Mouse (Mus musculus) layer of hippocampus, postnatal 14 days (tissue): ENCODE data around the gene F7. TPM values are rescaled to one million over a fixed set of nuclear protein-coding genes. Genes with fewer than 3 reads are reported as not detected.
A peak's percentile ranks its signal among the peaks of the same experiment; 100 is the strongest.
"Not testable (repeated sequence)": the region's sequence is repeated elsewhere in the genome, so short reads cannot be mapped to it uniquely, and the experiment has no call there.

Source experiments
- DNase-seq, 2 experiments: peaks; one replicate each; pipeline ENCODE4 v3.0.0; 2021 to 2022; ENCODE audit warnings: low spot score in 2 of 2, mixed read lengths in 1 of 2
- total RNA-seq, 2 experiments: library from RNA; stranded (reverse); gene quantifications; 2 replicates each; pipeline ENCODE4 v1.2.3; 2021

Gene F7
- total RNA-seq, 2 experiments from 2014 or later = 0.23 to 0.41 TPM

DNA sequence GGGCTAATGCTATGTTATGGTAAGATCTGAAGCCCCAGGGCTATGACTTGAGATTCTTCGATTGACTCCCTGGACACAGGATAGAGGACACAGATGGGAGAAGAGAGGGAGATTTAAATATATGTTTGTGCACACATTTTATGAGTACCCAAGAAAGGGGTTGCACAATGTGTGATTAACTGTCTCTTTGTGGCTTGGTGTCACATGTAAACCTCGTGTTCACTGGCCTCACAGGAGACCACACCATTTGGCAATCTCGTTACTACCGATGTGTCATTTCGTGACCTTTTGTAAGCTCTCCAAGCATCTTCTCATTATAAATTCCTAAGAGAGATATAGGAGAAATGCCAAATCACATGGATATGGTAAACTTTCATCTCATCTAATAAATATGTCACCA, 1.8 kb downstream of the F7 start:
- no peak for DNase-seq

DNA sequence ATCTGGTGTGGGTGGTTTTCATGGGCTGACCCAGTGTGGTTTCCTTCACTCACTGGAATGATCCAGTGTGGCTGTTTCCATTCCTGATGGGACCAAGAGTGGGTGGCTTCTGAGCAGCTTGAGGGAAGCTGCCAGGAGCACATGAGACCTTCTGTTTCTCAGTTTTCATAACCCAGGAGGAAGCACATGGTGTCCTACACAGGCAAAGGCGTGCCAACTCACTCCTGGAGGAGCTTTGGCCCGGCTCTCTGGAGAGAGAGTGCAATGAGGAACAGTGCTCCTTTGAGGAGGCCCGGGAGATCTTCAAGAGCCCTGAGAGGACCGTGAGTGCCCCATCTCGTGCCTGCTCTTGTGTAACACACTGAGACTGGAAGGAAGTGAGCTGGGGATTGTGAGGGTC, 2.6 kb downstream of the F7 start:
- DNase-seq = peak; percentile 39 to 44

DNA sequence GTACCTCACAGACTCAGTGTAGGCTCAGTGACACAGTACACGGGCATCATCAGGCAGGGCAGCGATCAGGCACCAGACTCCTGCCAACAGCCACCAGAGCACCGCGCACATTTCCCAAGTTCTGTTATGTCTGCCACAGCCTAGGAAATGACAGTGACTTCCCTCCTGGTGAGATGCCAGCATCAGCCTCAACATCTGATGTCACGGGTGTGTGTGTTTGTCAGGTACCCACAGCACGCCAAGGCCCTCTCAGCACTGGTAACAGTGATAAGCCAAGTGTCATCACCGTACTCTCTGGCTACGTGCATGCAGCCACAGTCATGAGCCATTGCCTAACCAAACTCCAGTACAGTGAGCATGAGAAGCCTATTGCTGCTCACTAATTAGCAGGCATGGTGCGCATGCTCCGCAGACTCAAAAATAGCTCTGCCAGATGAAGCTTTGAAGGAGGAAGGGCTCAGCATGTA, 10.5 kb downstream of the F7 start:
- DNase-seq = peak; percentile 51 to 52

DNA sequence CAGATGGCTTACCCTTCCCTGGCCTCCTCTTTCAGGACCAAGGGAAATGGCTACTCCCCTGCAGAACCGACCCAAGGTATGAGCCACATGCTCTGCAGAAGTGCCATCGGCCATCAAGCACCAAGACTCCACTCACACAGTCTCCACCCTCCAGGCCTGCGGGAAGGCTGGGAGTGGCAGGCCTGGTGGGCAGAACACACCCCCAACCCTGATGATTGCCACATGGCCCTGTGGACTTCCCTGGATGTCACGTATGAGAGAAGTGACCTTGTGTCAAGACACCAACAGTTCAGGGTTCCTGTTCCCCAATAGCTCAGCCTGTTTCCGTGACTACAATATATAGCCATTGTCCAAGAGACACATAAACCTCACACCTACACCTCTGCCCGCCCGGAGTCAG, 11.2 kb downstream of the F7 start, which contains the start of gene F10:
TSS of gene F10 (plus strand) at position 294 of the 400 bp plus-strand sequence.
- no peak for DNase-seq

DNA sequence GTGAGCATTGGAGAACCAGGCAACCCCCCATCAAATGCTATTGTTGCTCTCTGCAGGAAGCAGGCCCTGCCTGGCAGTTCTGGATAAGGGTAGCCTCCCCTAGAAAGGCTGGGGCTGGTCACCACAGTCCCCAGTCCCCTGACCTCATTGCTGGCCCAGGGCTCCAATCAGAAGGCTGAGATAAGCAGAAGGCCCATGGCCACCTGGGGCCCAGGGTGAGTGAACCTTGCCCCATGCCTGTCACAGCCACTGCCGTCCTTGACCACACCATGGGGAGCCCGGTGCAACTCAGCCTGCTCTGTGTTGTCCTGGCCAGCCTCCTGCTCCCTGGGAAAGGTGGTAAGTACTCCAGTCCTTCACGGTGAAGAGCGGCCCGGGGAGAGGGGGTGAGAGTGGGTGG, 11.7 kb downstream of the F7 start:
- no peak for DNase-seq

DNA sequence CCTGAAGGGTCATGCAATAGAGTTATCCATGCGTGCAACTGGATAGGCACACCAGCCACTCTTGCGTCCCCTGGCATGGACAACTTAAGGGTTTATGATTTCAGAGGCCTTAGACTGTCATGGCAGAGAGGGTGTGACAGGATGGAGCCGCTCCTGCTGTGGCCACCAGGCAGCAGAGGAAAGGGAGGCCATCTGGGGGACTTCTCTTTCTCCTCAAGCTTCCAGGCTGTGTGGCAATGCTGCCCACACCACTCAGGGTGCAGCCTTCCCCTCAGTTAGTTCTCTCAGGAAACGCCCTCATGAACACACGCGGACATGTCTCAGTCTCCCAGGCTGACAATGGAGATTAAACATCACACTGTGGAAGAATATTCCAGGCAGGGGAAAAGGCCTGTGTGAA, 13.2 kb downstream of the F7 start:
- DNase-seq = no peak

DNA sequence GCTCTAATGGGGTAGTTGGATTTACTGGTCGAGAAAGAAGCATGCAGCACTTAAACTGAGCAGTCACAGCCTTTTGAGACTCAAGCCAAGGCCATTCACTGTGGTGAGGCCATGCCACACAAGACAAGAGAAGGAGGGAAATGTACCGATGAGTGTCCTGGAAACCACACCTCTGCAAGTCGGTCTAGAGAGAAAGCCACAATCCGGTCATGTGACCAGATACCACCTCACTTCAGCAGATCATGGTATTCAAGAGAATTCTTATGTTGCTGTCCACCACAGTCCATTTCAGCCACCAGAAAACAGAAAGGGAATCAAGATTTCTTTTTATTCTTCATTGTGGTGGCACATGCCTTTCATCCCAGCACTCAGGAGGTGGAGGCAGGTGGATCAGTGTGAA, 15.6 kb downstream of the F7 start:
- no peak for DNase-seq

DNA sequence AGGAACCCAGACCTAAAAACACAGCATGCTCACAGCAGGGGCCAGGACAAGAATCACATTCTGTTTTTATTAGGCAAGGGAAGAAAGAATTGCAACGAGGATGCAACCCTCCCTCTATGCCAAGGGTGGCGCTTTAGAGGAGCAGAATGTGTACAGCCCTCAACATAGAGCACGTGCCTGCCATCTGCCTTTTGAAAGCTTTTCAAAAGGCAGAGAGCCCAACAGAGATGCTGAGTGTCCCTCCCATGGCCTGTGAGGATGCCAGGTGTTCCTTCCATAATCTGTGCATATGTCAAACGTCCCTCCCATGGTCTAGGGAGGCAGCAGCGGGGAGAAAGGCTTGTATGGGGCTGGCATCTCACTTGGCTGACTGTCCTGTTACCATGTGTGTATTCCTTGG, 21.8 kb downstream of the F7 start:
- no peak for DNase-seq

DNA sequence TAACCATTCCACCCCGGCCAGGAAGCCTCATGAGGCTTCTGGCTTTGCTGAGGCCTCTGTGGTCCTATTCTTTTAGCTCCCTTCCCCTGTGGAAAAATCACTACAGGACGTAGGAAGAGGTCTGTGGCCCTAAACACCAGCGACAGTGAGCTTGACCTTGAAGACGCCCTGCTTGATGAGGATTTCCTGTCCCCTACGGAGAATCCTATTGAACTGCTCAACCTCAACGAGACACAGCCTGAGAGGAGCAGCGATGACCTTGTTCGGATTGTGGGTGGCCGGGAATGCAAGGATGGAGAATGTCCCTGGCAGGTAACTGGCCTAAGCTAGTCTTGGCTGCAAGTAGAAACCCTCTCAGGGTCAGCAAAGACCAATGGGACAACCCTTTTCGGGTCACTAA, 24.7 kb downstream of the F7 start:
- no peak for DNase-seq

DNA sequence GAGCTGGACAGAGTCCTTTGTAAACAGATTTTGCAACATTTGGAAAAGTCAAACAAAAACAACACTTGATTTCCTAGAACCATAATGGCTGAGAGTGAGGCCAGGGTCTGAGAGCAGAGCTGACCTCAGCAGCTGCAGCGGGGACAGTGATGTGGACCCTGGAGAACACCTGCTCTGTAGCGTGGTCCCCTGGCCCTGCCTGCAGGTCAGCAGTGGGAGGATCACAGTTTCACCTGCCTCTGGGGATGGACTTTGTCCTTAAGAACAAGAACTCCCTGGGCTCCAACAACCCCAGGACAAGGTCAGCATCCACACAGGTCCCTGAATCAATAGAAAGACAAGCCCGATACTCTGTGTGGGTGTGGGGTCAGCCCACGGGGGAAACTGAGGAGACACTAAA, 31.5 kb downstream of the F7 start:
- no peak for DNase-seq

DNA sequence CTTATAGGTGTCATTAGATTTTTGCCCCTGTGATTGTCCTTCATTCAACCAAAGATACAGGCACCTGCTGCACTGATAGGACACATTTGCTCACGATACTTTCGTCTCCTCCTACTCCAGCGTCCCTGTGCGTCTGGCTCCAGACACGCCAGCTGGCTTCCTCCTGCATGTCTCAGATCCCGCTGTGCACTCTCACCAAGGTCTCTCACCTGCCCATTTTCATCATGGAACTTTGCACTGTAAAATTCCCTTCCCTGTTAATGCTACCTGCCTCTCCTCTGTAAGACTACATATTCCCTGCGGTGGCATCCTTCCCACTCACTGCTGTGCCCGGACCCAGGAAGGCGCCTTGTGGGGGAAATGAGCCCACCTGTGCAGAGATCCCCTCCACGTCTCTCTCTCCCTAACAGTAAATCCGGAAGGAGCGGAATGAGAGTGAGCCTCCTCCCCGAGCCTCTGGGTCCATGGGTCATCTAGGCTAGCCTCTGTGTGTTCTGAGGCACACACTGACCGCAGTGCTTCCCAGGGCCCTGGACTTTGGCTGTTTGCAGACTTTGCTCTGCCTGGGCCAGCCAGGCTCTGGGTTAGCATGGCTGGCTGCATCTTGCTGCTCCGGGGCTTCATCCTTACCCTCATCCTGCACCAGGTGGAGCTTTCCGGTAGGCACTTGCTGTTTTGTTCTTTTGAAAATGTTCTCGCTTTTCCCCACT, 34.8 kb downstream of the F7 start, which contains the start of gene Proz:
TSS of gene Proz (plus strand) at position 474 of the 710 bp plus-strand sequence.
- DNase-seq = no peak

DNA sequence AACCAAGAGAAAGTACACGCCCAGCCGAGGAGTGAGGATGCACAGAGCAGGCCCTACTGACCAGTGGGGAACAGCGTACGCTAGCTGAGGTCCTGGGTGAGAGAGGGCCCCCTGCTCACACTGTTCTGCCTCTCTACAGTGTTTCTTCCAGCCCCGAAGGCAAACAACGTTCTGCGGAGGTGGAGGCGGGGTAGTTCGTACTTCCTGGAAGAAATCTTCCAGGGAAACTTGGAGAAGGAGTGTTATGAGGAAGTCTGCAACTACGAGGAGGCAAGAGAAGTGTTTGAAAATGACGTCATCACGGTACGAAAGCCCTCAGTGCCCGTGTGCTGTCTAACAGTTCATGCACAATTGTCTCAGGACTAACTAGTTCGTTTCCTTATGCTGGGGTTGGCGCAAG, 37.3 kb downstream of the F7 start:
- DNase-seq = no peak

DNA sequence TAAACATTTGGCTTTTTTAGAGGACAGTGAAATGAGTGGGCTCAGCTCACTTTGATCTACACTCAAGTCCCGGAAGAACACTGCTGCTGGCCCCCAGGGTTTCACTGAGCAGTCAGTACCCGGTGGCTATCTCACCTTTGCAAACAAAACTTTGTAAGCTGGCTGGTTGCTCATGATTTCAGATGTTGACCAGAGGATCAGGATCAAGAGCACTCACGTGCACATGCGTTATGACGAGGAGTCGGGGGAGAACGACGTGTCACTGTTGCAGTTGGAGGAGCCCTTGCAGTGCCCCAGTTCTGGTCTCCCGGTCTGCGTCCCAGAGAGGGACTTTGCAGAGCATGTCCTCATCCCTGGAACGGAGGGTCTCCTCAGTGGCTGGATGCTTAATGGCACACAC, 47.4 kb downstream of the F7 start:
- DNase-seq = no peak

DNA sequence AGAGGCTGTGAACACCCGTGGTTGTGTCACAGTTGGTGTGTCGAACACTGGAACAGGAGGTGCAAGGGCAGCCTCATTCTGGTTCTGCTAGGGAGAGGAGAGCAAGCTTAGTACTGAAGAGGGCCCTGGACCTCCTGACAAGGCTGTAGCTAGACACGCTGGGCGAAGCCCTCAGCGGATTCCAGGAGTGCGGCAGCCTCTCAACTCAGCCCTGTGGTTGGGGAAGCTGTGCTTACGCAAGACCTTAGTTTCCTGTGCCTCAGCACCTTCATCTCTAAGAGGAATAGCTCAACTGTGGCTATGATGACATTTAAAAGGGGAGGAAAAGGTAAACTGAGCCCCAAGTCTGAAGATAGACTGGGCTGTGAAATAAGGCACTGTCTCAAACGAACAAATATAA, 49.2 kb downstream of the F7 start:
- DNase-seq = no peak

DNA sequence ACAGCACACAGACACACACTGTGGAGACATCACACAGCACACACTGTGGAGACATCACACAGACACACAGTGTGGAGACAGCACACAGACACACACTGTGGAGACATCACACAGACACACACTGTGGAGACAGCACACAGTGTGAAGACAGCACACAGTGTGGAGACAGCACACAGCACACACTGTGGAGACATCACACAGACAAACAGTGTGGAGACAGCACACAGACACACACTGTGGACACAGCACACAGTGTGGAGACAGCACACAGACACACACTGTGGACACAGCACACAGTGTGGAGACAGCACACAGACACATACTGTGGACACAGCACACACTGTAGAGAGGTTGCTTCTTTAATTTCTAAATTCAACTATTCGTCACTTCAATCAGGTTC, 49.7 kb downstream of the F7 start:
- not testable (repeated sequence) for DNase-seq

DNA sequence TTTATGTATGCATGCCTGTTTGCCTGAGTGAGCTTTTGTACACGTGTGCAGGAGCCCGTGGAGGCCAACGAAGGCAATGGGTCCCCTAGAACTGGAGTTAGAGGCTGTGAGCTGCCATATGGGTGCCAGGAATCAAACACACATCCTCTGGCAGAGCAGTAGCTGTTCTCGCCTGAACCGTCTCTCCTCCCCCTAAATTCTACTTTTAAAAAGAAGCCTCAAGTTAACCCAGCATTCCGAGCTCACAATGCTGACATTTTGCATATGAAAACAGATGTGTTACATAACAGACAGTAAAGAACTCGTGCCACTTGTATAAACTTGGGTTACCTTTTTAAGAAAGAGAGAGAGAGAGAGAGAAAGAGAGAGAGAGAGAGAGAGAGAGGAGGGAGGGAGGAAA, 51.7 kb downstream of the F7 start:
- no peak for DNase-seq

Other genes starting within 250 kb of the F7 start
- gene Mcf2l, start 152.2 kb upstream of the F7 start, total RNA-seq = 100 to 1,000 TPM; 242 to 256 TPM
- gene F10, start 11.3 kb downstream of the F7 start, total RNA-seq = not detected
- gene Proz, start 34.9 kb downstream of the F7 start, total RNA-seq = not detected
- 10 to 100 TPM; 25.2 TPM for gene Pcid2, start 79.4 kb downstream of the F7 start, total RNA-seq
- gene Cul4a, start 79.6 kb downstream of the F7 start, total RNA-seq = 10 to 100 TPM; 58.6 to 59.7 TPM
- gene Lamp1, start 133.1 kb downstream of the F7 start, total RNA-seq = 100 to 1,000 TPM; 318 to 321 TPM
- 1 to 10 TPM; 6.2 to 8.4 TPM for gene Grtp1, start 174.6 kb downstream of the F7 start, total RNA-seq
- gene Adprhl1, start 228.1 kb downstream of the F7 start, total RNA-seq = 1 to 10 TPM; 1.5 to 1.6 TPM